Mouse (Mus musculus) E14TG2a.4 (cell line): Measurements from ENCODE around the gene Tecpr2.

Experiments
- H3K27me3 ChIP-seq: 2 replicates; pipeline ENCODE4 v1.6.1; 2014; ENCODE audit warnings: low read length, control low read depth; ENCODE audit not compliant: insufficient read depth
- H3K36me3 ChIP-seq: 2 replicates; pipeline ENCODE4 v1.6.1; 2014; ENCODE audit warnings: low read length, control low read depth; ENCODE audit not compliant: insufficient read depth
- H3K4me1 ChIP-seq: replicated peaks from 2 replicates; pipeline ENCODE4 v1.6.1; 2014; ENCODE audit warnings: low read depth, low read length, control low read depth
- H3K4me3 ChIP-seq: replicated peaks from 2 replicates; pipeline ENCODE4 v1.5.1; 2014; ENCODE audit warnings: mild to moderate bottlenecking, low read length
- H3K9me3 ChIP-seq: 2 replicates; pipeline ENCODE4 v1.6.1; 2014; ENCODE audit warnings: low read length, control low read depth
- CTCF ChIP-seq: conservative IDR thresholded peaks from 2 replicates; pipeline ENCODE4 v1.5.1; 2014; ENCODE audit warnings: low read length
- NANOG ChIP-seq: IDR thresholded peaks from 2 replicates; pipeline ENCODE4 v1.6.1; 2014; ENCODE audit warnings: borderline replicate concordance, low read length, mixed read lengths
- POU5F1 ChIP-seq: IDR thresholded peaks from 2 replicates; pipeline ENCODE4 v1.6.1; 2014; ENCODE audit warnings: low read length, borderline replicate concordance

Tecpr2 gene

GRCm38 (mm10) chr12:110885251-110885650 lies 3.8 kb upstream of the Tecpr2 start:
- no peak for TF ChIP-seq CTCF
- no peak for TF ChIP-seq NANOG
- TF ChIP-seq POU5F1, result no peak
- no peak overlapping the region for H3K4me3 ChIP-seq
- peaks cover 63% of the 10 kb centered on the region for H3K36me3 ChIP-seq
- H3K4me1 ChIP-seq, result peaks cover 54% of the 10 kb centered on the region
- no peaks in the 10 kb centered on the region for H3K9me3 ChIP-seq
- peaks cover 4% of the 10 kb centered on the region; the same call in 1 of the 2 replicates for H3K27me3 ChIP-seq

DNA sequence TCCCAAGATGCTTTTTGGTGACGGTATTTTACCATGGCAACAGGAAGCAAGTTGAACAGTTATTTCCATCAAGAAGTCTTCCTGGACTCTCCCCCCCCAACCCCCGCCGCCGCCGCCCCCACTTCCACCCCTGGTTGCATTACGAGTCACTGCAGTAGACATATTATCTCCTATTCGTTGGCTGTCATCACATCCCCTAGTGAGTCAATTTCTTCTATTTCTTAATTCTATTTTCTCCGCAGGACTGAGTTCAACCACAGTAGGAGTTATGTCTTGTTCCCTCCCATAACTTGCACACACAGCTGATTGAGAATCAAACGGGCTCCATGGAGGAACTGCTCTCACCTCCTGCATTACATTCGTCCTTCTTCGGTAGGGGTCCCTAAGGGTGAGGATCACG lies 958 bp upstream of the Tecpr2 start:
- TF ChIP-seq CTCF, result no peak
- TF ChIP-seq POU5F1, result no peak
- TF ChIP-seq NANOG, result no peak
- H3K9me3 ChIP-seq, result no peaks in the 10 kb centered on the region
- peaks cover 36% of the 10 kb centered on the region for H3K36me3 ChIP-seq
- H3K4me3 ChIP-seq, result peak overlapping the region; percentile 95
- H3K4me1 ChIP-seq, result peaks cover 44% of the 10 kb centered on the region
- peaks cover 5% of the 10 kb centered on the region for H3K27me3 ChIP-seq

GRCm38 (mm10) chr12:110888606-110889005 lies 458 bp upstream of the Tecpr2 start:
- Histone ChIP-seq H3K4me3 (peak overlapping the region; percentile 95), H3K27me3 (peaks cover 5% of the 10 kb centered on the region), H3K36me3 (peaks cover 33% of the 10 kb centered on the region), H3K9me3 (no peaks in the 10 kb centered on the region), H3K4me1 (peaks cover 44% of the 10 kb centered on the region)
- TF ChIP-seq NANOG, result no peak
- no peak for TF ChIP-seq POU5F1
- no peak for TF ChIP-seq CTCF

DNA sequence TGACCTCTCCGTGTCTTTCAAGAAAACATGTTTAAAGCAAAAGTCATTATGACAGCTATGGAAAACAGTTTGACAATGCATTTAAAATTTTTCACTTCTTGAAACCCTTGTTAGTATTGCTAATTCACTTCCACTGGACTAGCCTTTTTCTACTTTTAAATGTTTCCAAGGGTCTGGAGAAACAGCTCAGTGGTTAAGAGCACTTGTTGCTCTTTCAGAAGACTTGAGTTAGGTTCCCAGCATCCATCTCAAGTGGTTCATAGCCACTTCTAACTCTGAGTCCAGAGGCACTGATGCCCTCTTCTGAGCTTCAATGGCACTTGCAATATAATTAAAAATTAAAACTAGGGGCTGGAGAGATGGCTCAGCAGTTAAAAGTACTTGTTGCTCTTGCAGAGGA lies 2.8 kb downstream of the Tecpr2 start:
- Histone ChIP-seq H3K4me3 (no peak overlapping the region), H3K4me1 (peaks cover 34% of the 10 kb centered on the region), H3K9me3 (no peaks in the 10 kb centered on the region), H3K27me3 (peaks cover 5% of the 10 kb centered on the region), H3K36me3 (peaks cover 11% of the 10 kb centered on the region; the same call in 1 of the 2 replicates)
- TF ChIP-seq NANOG (no peak), CTCF (no peak), POU5F1 (no peak)

- H3K4me1 ChIP-seq, result peaks cover 6% of the 10 kb centered on the region
- no peaks in the 10 kb centered on the region for H3K36me3 ChIP-seq
- no peaks in the 10 kb centered on the region for H3K9me3 ChIP-seq
- no peak overlapping the region for H3K4me3 ChIP-seq
- no peaks in the 10 kb centered on the region for H3K27me3 ChIP-seq
- TF ChIP-seq NANOG, result no peak
- TF ChIP-seq CTCF, result no peak
- no peak for TF ChIP-seq POU5F1
Measured at GRCm38 (mm10) chr12:110902106-110902505, 13.0 kb downstream of the Tecpr2 start.

- peak; percentile 40 for TF ChIP-seq CTCF
- no peak for TF ChIP-seq NANOG
- Histone ChIP-seq H3K36me3 (no peaks in the 10 kb centered on the region), H3K9me3 (no peaks in the 10 kb centered on the region), H3K27me3 (no peaks in the 10 kb centered on the region), H3K4me1 (peaks cover 6% of the 10 kb centered on the region), H3K4me3 (no peak overlapping the region)
Measured at GRCm38 (mm10) chr12:110903536-110903935, 14.5 kb downstream of the Tecpr2 start.

GRCm38 (mm10) chr12:110907845-110908244 lies 18.8 kb downstream of the Tecpr2 start:
- H3K27me3 ChIP-seq, result no peaks in the 10 kb centered on the region
- no peak for TF ChIP-seq NANOG
- no peak for TF ChIP-seq CTCF
- H3K36me3 ChIP-seq, result 0 out of 2 replicates have a peak, but pooled peaks cover 1% of the 10 kb centered on the region
- peaks cover under 1% of the 10 kb centered on the region; the same call in 1 of the 2 replicates for H3K4me1 ChIP-seq
- H3K4me3 ChIP-seq, result no peak overlapping the region
- no peaks in the 10 kb centered on the region for H3K9me3 ChIP-seq

GRCm38 (mm10) chr12:110909962-110910361 lies 20.9 kb downstream of the Tecpr2 start:
- Histone ChIP-seq H3K9me3 (no peaks in the 10 kb centered on the region), H3K36me3 (peaks cover 7% of the 10 kb centered on the region; the same call in 1 of the 2 replicates), H3K27me3 (no peaks in the 10 kb centered on the region), H3K4me3 (no peak overlapping the region), H3K4me1 (peaks cover 4% of the 10 kb centered on the region; the same call in 1 of the 2 replicates)
- TF ChIP-seq CTCF, result no peak
- TF ChIP-seq POU5F1, result no peak
- no peak for TF ChIP-seq NANOG

- H3K27me3 ChIP-seq, result no peaks in the 10 kb centered on the region
- no peak for TF ChIP-seq NANOG
- TF ChIP-seq CTCF, result no peak
- no peak for TF ChIP-seq POU5F1
- H3K36me3 ChIP-seq, result peaks cover 49% of the 10 kb centered on the region
- no peak overlapping the region for H3K4me3 ChIP-seq
- no peaks in the 10 kb centered on the region for H3K9me3 ChIP-seq
- H3K4me1 ChIP-seq, result peaks cover 13% of the 10 kb centered on the region
Measured at GRCm38 (mm10) chr12:110915761-110916160, 26.7 kb downstream of the Tecpr2 start.
